Mouse (Mus musculus) thymus, adult 2 months (tissue): Measurements from ENCODE around the gene Ptcd3. TPM values are rescaled to one million over a fixed set of nuclear protein-coding genes. Genes with fewer than 3 reads are reported as not detected.
"Not testable (repeated sequence)": the region's sequence is repeated elsewhere in the genome, so short reads cannot be mapped to it uniquely, and the experiment has no call there.

ENCODE experiments used
- DNase-seq: peaks from one replicate; pipeline ENCODE4 v3.0.0; 2021
- H3K27ac ChIP-seq: fragments of 200-500 bp; 2 replicates; pipeline ENCODE4 v1.5.1; 2012; ENCODE audit warnings: low read length, control low read depth; ENCODE audit not compliant: control insufficient read depth, insufficient read depth
- H3K27me3 ChIP-seq: fragments of 200-500 bp; 2 replicates; pipeline ENCODE4 v1.6.1; 2012; ENCODE audit warnings: mild to moderate bottlenecking, low read length, moderate library complexity, mixed read lengths; ENCODE audit not compliant: control insufficient read depth, insufficient read depth
- H3K36me3 ChIP-seq: fragments of 200-500 bp; 2 replicates; pipeline ENCODE4 v1.6.1; 2012; ENCODE audit warnings: mild to moderate bottlenecking, low read length, moderate library complexity; ENCODE audit not compliant: control insufficient read depth, insufficient read depth
- H3K4me1 ChIP-seq: fragments of 200-500 bp; replicated peaks from 2 replicates; pipeline ENCODE4 v1.6.1; 2012; ENCODE audit warnings: low read length; ENCODE audit not compliant: control insufficient read depth, insufficient read depth
- H3K4me3 ChIP-seq: fragments of 200-500 bp; 2 replicates; pipeline ENCODE4 v1.5.1; 2012; ENCODE audit warnings: mild to moderate bottlenecking, low read length, control low read depth, moderate library complexity; ENCODE audit not compliant: control insufficient read depth, insufficient read depth
- CTCF ChIP-seq: fragments of 200-500 bp; IDR thresholded peaks from 2 replicates; pipeline ENCODE4 v1.5.1; 2012; ENCODE audit warnings: mild to moderate bottlenecking, control low read depth, low read length, moderate library complexity, borderline replicate concordance; ENCODE audit not compliant: control insufficient read depth, poor library complexity, insufficient read depth; ENCODE audit errors: extremely low read depth
- POLR2A ChIP-seq: fragments of 200-500 bp; IDR thresholded peaks from 2 replicates; pipeline ENCODE4 v1.6.1; 2012; ENCODE audit warnings: mild to moderate bottlenecking, low read length, control low read depth, moderate library complexity; ENCODE audit not compliant: control insufficient read depth, poor library complexity, insufficient read depth; ENCODE audit errors: extremely low read depth
- WGBS: fragments of 180-500 bp; shearing (Covaris S2); methylation state at CpG from one replicate; pipeline ENCODE4 v1.1.7; 2018; 5-methylcytosine and 5-hydroxymethylcytosine counted together
- polyA plus RNA-seq: library from polyadenylated mRNA; depleted of rRNA; stranded (reverse); fragments of >200 nt; gene quantifications from 2 replicates; pipeline ENCODE4 v1.2.3, GENCODE M21; 2012

Ptcd3 gene
- polyA plus RNA-seq, 1 experiment, result 23.0 TPM

- no peaks in the 10 kb centered on the region for H3K4me1 ChIP-seq
- no peaks in the 10 kb centered on the region for H3K27me3 ChIP-seq
- H3K36me3 ChIP-seq, result peaks cover 68% of the 10 kb centered on the region
- 88% methylated on average over 3 of the region's 3 CpGs for WGBS
- TF ChIP-seq POLR2A (no peak), CTCF (no peak)
- H3K4me3 ChIP-seq, result no peak overlapping the region
- DNase-seq, result no peak
- H3K27ac ChIP-seq, result no peak overlapping the region
Observed at GRCm38 (mm10) chr6:71877965-71878760, 30.4 kb downstream of the Ptcd3 start.

GRCm38 (mm10) chr6:71871396-71871795 is 37.2 kb downstream of the Ptcd3 start:
- peaks cover 3% of the 10 kb centered on the region; the same call in 1 of the 2 replicates for H3K4me1 ChIP-seq
- H3K36me3 ChIP-seq, result peaks cover 52% of the 10 kb centered on the region
- 48% methylated on average over 9 of the region's 9 CpGs for WGBS
- TF ChIP-seq CTCF, result no peak
- no peak for TF ChIP-seq POLR2A
- H3K4me3 ChIP-seq, result no peak overlapping the region
- peak overlapping the region; percentile 62; the same call in 1 of the 2 replicates for H3K27ac ChIP-seq
- peak; percentile 7 for DNase-seq
- H3K27me3 ChIP-seq, result no peaks in the 10 kb centered on the region

- peak; percentile 8 for DNase-seq
- Histone ChIP-seq H3K27me3 (no peaks in the 10 kb centered on the region), H3K4me1 (peaks cover 3% of the 10 kb centered on the region; the same call in 1 of the 2 replicates), H3K36me3 (peaks cover 48% of the 10 kb centered on the region), H3K27ac (no peak overlapping the region), H3K4me3 (no peak overlapping the region)
- TF ChIP-seq POLR2A (no peak), CTCF (no peak)
- WGBS, result 100% methylated on average over 1 of the region's 1 CpGs
Observed at GRCm38 (mm10) chr6:71868809-71869208, 39.7 kb downstream of the Ptcd3 start.

GRCm38 (mm10) chr6:71867751-71868150 is 40.8 kb downstream of the Ptcd3 start:
- TF ChIP-seq POLR2A (no peak), CTCF (no peak)
- Histone ChIP-seq H3K27me3 (no peaks in the 10 kb centered on the region), H3K27ac (no peak overlapping the region), H3K4me1 (peaks cover 3% of the 10 kb centered on the region; the same call in 1 of the 2 replicates), H3K4me3 (no peak overlapping the region), H3K36me3 (peaks cover 50% of the 10 kb centered on the region)
- DNase-seq, result no peak
- WGBS, result 97% methylated on average over 2 of the region's 2 CpGs

GRCm38 (mm10) chr6:71846906-71847305 is 61.6 kb downstream of the Ptcd3 start:
- not testable (repeated sequence) for H3K27ac ChIP-seq, H3K27me3 ChIP-seq, H3K4me1 ChIP-seq, DNase-seq, H3K4me3 ChIP-seq
- 98% methylated on average over 6 of the region's 6 CpGs for WGBS
- H3K36me3 ChIP-seq, result peaks cover 16% of the 10 kb centered on the region

- no peak overlapping the region for H3K27ac ChIP-seq
- WGBS, result 96% methylated on average over 1 of the region's 1 CpGs
- no peaks in the 10 kb centered on the region; the same call in 1 of the 2 replicates for H3K36me3 ChIP-seq
- TF ChIP-seq CTCF, result no peak
- no peak for TF ChIP-seq POLR2A
- H3K4me3 ChIP-seq, result no peak overlapping the region
- DNase-seq, result no peak
- no peaks in the 10 kb centered on the region for H3K4me1 ChIP-seq
- no peaks in the 10 kb centered on the region for H3K27me3 ChIP-seq
Observed at GRCm38 (mm10) chr6:71840597-71841290, 67.8 kb downstream of the Ptcd3 start.
